Mouse (Mus musculus) bone marrow, adult 2 months (tissue): ENCODE results near the gene 1700018F24Rik.

Experiments
- CTCF ChIP-seq: fragments of 200-500 bp; IDR thresholded peaks from 2 replicates; pipeline ENCODE4 v1.5.1; 2011; ENCODE audit warnings: low read length, control low read depth; ENCODE audit not compliant: control insufficient read depth, insufficient read depth
- POLR2A ChIP-seq: fragments of 200-500 bp; IDR thresholded peaks from 2 replicates; pipeline ENCODE4 v1.6.1; 2011; ENCODE audit warnings: low read depth, mild to moderate bottlenecking, control low read depth, low read length, borderline replicate concordance; ENCODE audit not compliant: control insufficient read depth

- TF ChIP-seq CTCF: no peak
- no peak for TF ChIP-seq POLR2A
Observed at GRCm38 (mm10) chr5:145088186-145088585, 45.4 kb downstream of the 1700018F24Rik start.
